ENCODE assay signal across 11 mouse cellular contexts in genomic region chr15:31676771-31677191, GRCm38 (mm10).
A peak's percentile ranks its signal among the peaks of the same experiment; 100 is the strongest.
DNase-seq lines count a peak whose midpoint lies in the region; ATAC-seq and TF ChIP-seq lines count a peak whose summit lies in the region.
"Had no signal": no experiment of that assay in that cellular context is flagged by ENCODE, and none has a peak within 500 bp of the region (broad histone marks: within the 10 kb centered on the region; RNA-seq: fewer than 3 reads in every experiment).

No protein-coding gene starts in this region.

- no peak overlapping the region for H3K4me2 ChIP-seq in kidney, postnatal 0 days (ENCODE audit: low read length)
- H3K4me2 ChIP-seq: intestine, embryonic 15.5 days; neural tube, embryonic 15.5 days had no signal

- H3K27me3 ChIP-seq in kidney, postnatal 0 days (ENCODE audit: insufficient read depth, low read length): no peaks in the 10 kb centered on the region
- H3K27me3 ChIP-seq: intestine, embryonic 15.5 days; neural tube, embryonic 15.5 days had no signal

- H3K4me3 ChIP-seq in kidney, postnatal 0 days (replicated peaks; ENCODE audit: low read depth, low read length): no peak overlapping the region
- peak overlapping the region; percentile 32; the same call in 1 of the 2 replicates for H3K4me3 ChIP-seq in brown adipose tissue, adult 24 weeks (ENCODE audit: insufficient read depth, low read depth, low read length)
- H3K4me3 ChIP-seq: intestine, embryonic 15.5 days; limb, embryonic 10.5 days; neural tube, embryonic 15.5 days had no signal

- TF ChIP-seq CTCF in kidney, postnatal 0 days (IDR thresholded peaks at IDR 0.05; ENCODE audit: low read depth): no peak

- no peak overlapping the region for H3K9ac ChIP-seq in kidney, postnatal 0 days (ENCODE audit: low read depth, low read length)
- H3K9ac ChIP-seq: intestine, embryonic 15.5 days; neural tube, embryonic 15.5 days had no signal

- peak; percentile 71 for DNase-seq in kidney, postnatal 0 days (ENCODE audit: low spot score)
- no peak for DNase-seq in kidney, adult 11 months
- DNase-seq in gastrocnemius, adult 8-10 months (ENCODE audit: low spot score in 2 of 2): peak; percentile 17 to 28
- DNase-seq in lung, postnatal 10 days: peak; percentile 32
- DNase-seq in thymus, adult 18-20 months: no peak
- no peak for DNase-seq in left cerebral cortex, adult 11 months (ENCODE audit: low spot score)
- DNase-seq: cerebellum, postnatal 10 days had no signal

- no peak overlapping the region for H3K27ac ChIP-seq in kidney, postnatal 0 days
- no peak overlapping the region for H3K27ac ChIP-seq in brown adipose tissue, adult 24 weeks (replicated peaks; ENCODE audit: low read depth, low read length)
- H3K27ac ChIP-seq: intestine, embryonic 15.5 days; limb, embryonic 10.5 days; neural tube, embryonic 15.5 days had no signal

- no peaks in the 10 kb centered on the region for H3K4me1 ChIP-seq in kidney, postnatal 0 days (replicated peaks; ENCODE audit: insufficient read depth, low read length)
- no peaks in the 10 kb centered on the region for H3K4me1 ChIP-seq in brown adipose tissue, adult 24 weeks (ENCODE audit: control insufficient read depth, insufficient read depth, insufficient read length, low read length)

- no peak for ATAC-seq in kidney, postnatal 0 days (replicated peaks; ENCODE audit: low FRiP score, low read depth)
- ATAC-seq: intestine, embryonic 15.5 days had no signal

- 25% methylated on average over 7 of the region's 7 CpGs for WGBS in kidney, postnatal 0 days

- H3K36me3 ChIP-seq in kidney, postnatal 0 days (ENCODE audit: insufficient read depth, low read length): no peaks in the 10 kb centered on the region
- H3K36me3 ChIP-seq: intestine, embryonic 15.5 days; limb, embryonic 10.5 days; neural tube, embryonic 15.5 days had no signal

- H3K9me3 ChIP-seq in kidney, postnatal 0 days (replicated peaks; ENCODE audit: low read length): no peaks in the 10 kb centered on the region
- H3K9me3 ChIP-seq: intestine, embryonic 15.5 days; limb, embryonic 10.5 days; neural tube, embryonic 15.5 days had no signal

Comparison
In these comparisons a context has a peak if more than half of its experiments do, and no peak if none do; other contexts are left out.
1. DNase-seq: peak in kidney, postnatal 0 days (single experiment), gastrocnemius, adult 8-10 months (2 of 2) and lung, postnatal 10 days (single experiment); none in kidney, adult 11 months (single experiment), thymus, adult 18-20 months (0 of 2) and left cerebral cortex, adult 11 months (single experiment).